Mouse (Mus musculus) gastrocnemius, adult 2 months (tissue): ENCODE measurements at regions not wholly inside any gene's neighbourhood (a gene's known extent, or its start where the extent isn't known, plus 50 kb on each side); places are given as distances from the start of the nearest gene placed in this dataset.
"Not testable (repeated sequence)": the region's sequence is repeated elsewhere in the genome, so short reads cannot be mapped to it uniquely, and the experiment has no call there.

Experiments
- DNase-seq: peaks from one replicate; pipeline ENCODE4 v3.0.0; 2022
- H3K27ac ChIP-seq: fragments of 200-600 bp; 2 replicates; pipeline ENCODE4 v1.8.1; 2022; ENCODE audit warnings: mild to moderate bottlenecking
- H3K4me3 ChIP-seq: fragments of 200-600 bp; 2 replicates; pipeline ENCODE4 v1.8.1; 2022; ENCODE audit warnings: mild to moderate bottlenecking, moderate library complexity
- CTCF ChIP-seq: fragments of 200-600 bp; IDR thresholded peaks from 2 replicates; pipeline ENCODE4 v1.8.1; 2022; ENCODE audit warnings: antibody characterized with exemption, mild to moderate bottlenecking, moderate library complexity
- intact Hi-C: fragments of 180-260 bp; cut with DNase I; formaldehyde crosslinking; loops from one replicate; pipeline ENCODE4 v1.15.1; 2025

- Histone ChIP-seq H3K27ac (no peak overlapping the region), H3K4me3 (no peak overlapping the region)
- intact Hi-C loops, result no loop called here
- DNase-seq, result no peak
- TF ChIP-seq CTCF, result no peak
These were observed 129.7 kb downstream of the Trmt11 start for GRCm38 (mm10) chr10:30470831-30471230.

GRCm38 (mm10) chr10:30450616-30451015, 149.9 kb downstream of the Trmt11 start:
- H3K27ac ChIP-seq, result no peak overlapping the region
- no peak overlapping the region for H3K4me3 ChIP-seq
- intact Hi-C loops, result no loop called here
- no peak for TF ChIP-seq CTCF
- DNase-seq, result no peak

GRCm38 (mm10) chr10:30447057-30447456, 153.5 kb downstream of the Trmt11 start:
- no peak for TF ChIP-seq CTCF
- intact Hi-C loops, result no loop called here
- Histone ChIP-seq H3K4me3 (no peak overlapping the region), H3K27ac (no peak overlapping the region)
- DNase-seq, result no peak

- intact Hi-C loops, result no loop called here
- TF ChIP-seq CTCF, result no peak
- Histone ChIP-seq H3K27ac (no peak overlapping the region), H3K4me3 (no peak overlapping the region)
- DNase-seq, result no peak
These were observed 154.0 kb downstream of the Trmt11 start for GRCm38 (mm10) chr10:30446572-30446971.

- Histone ChIP-seq H3K27ac (no peak overlapping the region), H3K4me3 (no peak overlapping the region)
- no peak for TF ChIP-seq CTCF
- intact Hi-C loops, result no loop called here
- DNase-seq, result no peak
These were observed 160.7 kb downstream of the Trmt11 start for GRCm38 (mm10) chr10:30439802-30440201.

- intact Hi-C loops, result no loop called here
- TF ChIP-seq CTCF, result no peak
- no peak for DNase-seq
- no peak overlapping the region for H3K4me3 ChIP-seq
- H3K27ac ChIP-seq, result no peak overlapping the region
These were observed 174.1 kb downstream of the Trmt11 start for GRCm38 (mm10) chr10:30426420-30426923.

- DNase-seq, result no peak
- peak; percentile 34; the same call in 1 of the 2 replicates for TF ChIP-seq CTCF
- no peak overlapping the region for H3K27ac ChIP-seq
- H3K4me3 ChIP-seq, result no peak overlapping the region
- intact Hi-C loops, result no loop called here
These were observed 181.0 kb downstream of the Trmt11 start for GRCm38 (mm10) chr10:30419391-30420043.

GRCm38 (mm10) chr10:30416314-30416713, 184.2 kb downstream of the Trmt11 start:
- no peak overlapping the region for H3K4me3 ChIP-seq
- no peak for TF ChIP-seq CTCF
- no peak for DNase-seq
- intact Hi-C loops, result no loop called here
- H3K27ac ChIP-seq, result no peak overlapping the region

- intact Hi-C loops, result no loop called here
- no peak for TF ChIP-seq CTCF
- no peak overlapping the region for H3K27ac ChIP-seq
- DNase-seq, result no peak
- no peak overlapping the region for H3K4me3 ChIP-seq
These were observed 188.8 kb downstream of the Trmt11 start for GRCm38 (mm10) chr10:30411736-30412135.

GRCm38 (mm10) chr10:30405669-30406393, 194.7 kb downstream of the Trmt11 start:
- intact Hi-C loops, result no loop called here
- no peak overlapping the region for H3K4me3 ChIP-seq
- H3K27ac ChIP-seq, result no peak overlapping the region
- no peak for TF ChIP-seq CTCF
- no peak for DNase-seq

GRCm38 (mm10) chr10:30370542-30370941, 170.2 kb upstream of the Cenpw start:
- no peak for DNase-seq
- no peak for TF ChIP-seq CTCF
- intact Hi-C loops, result no loop called here
- Histone ChIP-seq H3K27ac (no peak overlapping the region), H3K4me3 (no peak overlapping the region)

- intact Hi-C loops, H3K27ac ChIP-seq, H3K4me3 ChIP-seq, DNase-seq: not testable (repeated sequence)
These were observed 160.5 kb upstream of the Cenpw start for GRCm38 (mm10) chr10:30360811-30361210.

GRCm38 (mm10) chr10:30359051-30359450, 158.7 kb upstream of the Cenpw start:
- intact Hi-C loops, result no loop called here
- TF ChIP-seq CTCF, result no peak
- H3K27ac ChIP-seq, result no peak overlapping the region
- H3K4me3 ChIP-seq, result no peak overlapping the region
- DNase-seq, result no peak

- H3K27ac ChIP-seq, result no peak overlapping the region
- TF ChIP-seq CTCF, result no peak
- intact Hi-C loops, result no loop called here
These were observed 142.7 kb upstream of the Cenpw start for GRCm38 (mm10) chr10:30342965-30343478.

More at GRCm38 (mm10) chr10:30342965-30343478, 142.7 kb upstream of the Cenpw start:
- DNase-seq, result no peak
- no peak overlapping the region for H3K4me3 ChIP-seq
